Mouse (Mus musculus): ENCODE data around the gene Cnpy1.

Cnpy1 gene

GRCm38 (mm10) chr5:28191201-28192098 lies 54.2 kb downstream of the Cnpy1 start:
- DNase-seq (ENCODE audit: low read depth in 1 of 2, low spot score in 2 of 2): no peak

GRCm38 (mm10) chr5:28179237-28179790 lies 66.3 kb downstream of the Cnpy1 start:
- no peak for DNase-seq (ENCODE audit: low read depth in 1 of 2, low spot score in 2 of 2)

- DNase-seq (ENCODE audit: low read depth in 1 of 2, low spot score in 2 of 2): no peak
Observed at GRCm38 (mm10) chr5:28178322-28178721, 67.3 kb downstream of the Cnpy1 start.

- DNase-seq (ENCODE audit: low read depth in 1 of 2, low spot score in 2 of 2): no peak
Observed at GRCm38 (mm10) chr5:28176585-28176984, 69.0 kb downstream of the Cnpy1 start.

GRCm38 (mm10) chr5:28176023-28176422 lies 69.6 kb downstream of the Cnpy1 start:
- DNase-seq (ENCODE audit: low read depth in 1 of 2, low spot score in 2 of 2): no peak

- DNase-seq (ENCODE audit: low read depth in 1 of 2, low spot score in 2 of 2): no peak
Observed at GRCm38 (mm10) chr5:28175570-28175919, 70.1 kb downstream of the Cnpy1 start.

- no peak for DNase-seq (ENCODE audit: low read depth in 1 of 2, low spot score in 2 of 2)
Observed at GRCm38 (mm10) chr5:28174876-28175569, 70.6 kb downstream of the Cnpy1 start.

GRCm38 (mm10) chr5:28174086-28174485 lies 71.5 kb downstream of the Cnpy1 start:
- no peak for DNase-seq (ENCODE audit: low read depth in 1 of 2, low spot score in 2 of 2)

GRCm38 (mm10) chr5:28173674-28174073 lies 71.9 kb downstream of the Cnpy1 start:
- DNase-seq (ENCODE audit: low read depth in 1 of 2, low spot score in 2 of 2): no peak

- no peak for DNase-seq (ENCODE audit: low read depth in 1 of 2, low spot score in 2 of 2)
Observed at GRCm38 (mm10) chr5:28172921-28173670, 72.5 kb downstream of the Cnpy1 start.

GRCm38 (mm10) chr5:28172261-28172920 lies 73.2 kb downstream of the Cnpy1 start:
- no peak for DNase-seq (ENCODE audit: low read depth in 1 of 2, low spot score in 2 of 2)

- no peak for DNase-seq (ENCODE audit: low read depth in 1 of 2, low spot score in 2 of 2)
Observed at GRCm38 (mm10) chr5:28171667-28172066, 73.9 kb downstream of the Cnpy1 start.

DNA sequence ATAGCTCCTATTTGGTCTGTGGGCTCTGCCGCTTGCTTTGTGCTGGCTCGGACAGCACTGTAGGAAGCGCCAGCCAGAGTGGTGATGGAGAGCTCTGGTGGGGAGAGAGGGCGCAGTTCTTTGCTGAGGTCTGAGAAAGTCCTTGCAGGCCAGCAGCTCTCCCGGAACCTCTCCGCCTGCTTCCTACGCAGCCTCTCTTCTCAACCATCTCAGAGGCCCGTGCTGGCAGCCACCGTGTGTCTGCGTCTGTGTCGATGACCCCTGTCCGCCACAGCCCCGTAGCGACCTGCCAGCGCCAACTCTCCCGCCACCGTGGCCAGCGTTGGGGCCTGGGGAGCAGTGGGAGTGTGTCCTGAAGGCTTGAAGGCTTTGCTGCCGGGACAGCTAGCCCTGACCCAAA lies 74.7 kb downstream of the Cnpy1 start:
- DNase-seq (ENCODE audit: low read depth in 1 of 2, low spot score in 2 of 2): no peak

DNA sequence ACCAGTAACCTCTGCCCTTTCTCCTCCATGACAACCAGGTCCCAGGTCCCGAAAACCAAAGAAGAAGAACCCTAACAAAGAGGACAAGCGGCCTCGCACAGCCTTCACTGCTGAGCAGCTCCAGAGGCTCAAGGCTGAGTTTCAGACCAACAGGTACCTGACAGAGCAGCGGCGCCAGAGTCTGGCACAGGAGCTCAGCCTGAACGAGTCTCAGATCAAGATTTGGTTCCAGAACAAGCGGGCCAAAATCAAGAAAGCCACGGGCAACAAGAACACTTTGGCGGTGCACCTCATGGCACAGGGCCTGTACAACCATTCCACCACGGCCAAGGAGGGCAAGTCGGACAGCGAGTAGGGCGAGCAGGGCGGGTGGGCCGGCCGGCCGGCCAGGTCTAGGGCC lies 75.5 kb downstream of the Cnpy1 start:
- no peak for DNase-seq (ENCODE audit: low read depth in 1 of 2, low spot score in 2 of 2)

- DNase-seq (ENCODE audit: low read depth in 1 of 2, low spot score in 2 of 2): no peak
Observed at GRCm38 (mm10) chr5:28169166-28169801, 76.3 kb downstream of the Cnpy1 start.

- no peak for DNase-seq (ENCODE audit: low read depth in 1 of 2, low spot score in 2 of 2)
Observed at GRCm38 (mm10) chr5:28168253-28169165, 77.1 kb downstream of the Cnpy1 start.

DNA sequence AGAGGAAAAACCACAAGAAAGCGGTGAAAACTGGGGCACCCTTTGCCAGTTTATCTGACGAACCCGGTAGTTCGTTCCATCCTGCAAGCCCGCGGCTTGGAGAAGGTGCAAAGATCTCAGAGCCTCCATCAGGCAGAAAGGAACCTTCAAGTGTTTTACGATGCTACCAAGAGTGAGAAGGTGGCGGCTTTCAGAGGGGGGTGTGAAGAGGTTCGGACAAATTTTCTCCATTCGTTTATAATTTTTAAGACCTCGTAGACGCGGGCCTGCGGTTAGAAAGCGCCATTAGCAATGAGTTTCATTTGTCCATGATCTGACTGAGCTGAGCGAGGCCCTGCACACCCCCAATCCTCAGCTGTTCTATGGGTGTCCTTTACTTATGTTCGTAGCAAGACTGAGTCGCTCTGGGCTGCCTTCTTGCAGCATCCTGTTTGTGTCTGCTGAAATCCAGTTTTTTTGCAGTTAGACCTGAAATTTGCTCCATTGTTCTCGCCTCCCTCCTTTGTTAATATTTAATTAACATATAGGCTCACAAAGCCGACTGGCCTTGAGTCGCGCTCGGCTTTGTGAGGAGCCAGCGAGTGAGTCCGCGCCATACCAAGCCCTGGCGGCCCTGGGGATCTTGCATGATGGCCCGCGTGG lies 77.9 kb downstream of the Cnpy1 start:
- no peak for DNase-seq (ENCODE audit: low read depth in 1 of 2, low spot score in 2 of 2)

- no peak for DNase-seq (ENCODE audit: low read depth in 1 of 2, low spot score in 2 of 2)
Observed at GRCm38 (mm10) chr5:28166256-28167231, 79.1 kb downstream of the Cnpy1 start.

Data from monocyte, adult 2 months (primary cell).